24 mouse cellular contexts compared by ENCODE assay signal in genomic region chr14:58994994-58995393, GRCm38 (mm10).
"Had no signal": no experiment of that assay in that cellular context is flagged by ENCODE, and none has a peak within 500 bp of the region (broad histone marks: within the 10 kb centered on the region; RNA-seq: fewer than 3 reads in every experiment).

No protein-coding gene starts in this region.

- H3K9me3 ChIP-seq: heart, embryonic 10.5 days; heart, embryonic 12.5 days; hindbrain, embryonic 10.5 days; hindbrain, embryonic 13.5 days; hindbrain, embryonic 15.5 days; limb, embryonic 15.5 days had no signal

- H3K36me3 ChIP-seq: heart, embryonic 10.5 days; heart, embryonic 12.5 days; hindbrain, embryonic 10.5 days; hindbrain, embryonic 13.5 days; hindbrain, embryonic 15.5 days; limb, embryonic 15.5 days; liver, embryonic 12.5 days had no signal

- H3K27me3 ChIP-seq: heart, embryonic 12.5 days; hindbrain, embryonic 13.5 days; hindbrain, embryonic 15.5 days; limb, embryonic 15.5 days; liver, embryonic 12.5 days had no signal

- ATAC-seq: hindbrain, postnatal 0 days; intestine, embryonic 16.5 days; liver, embryonic 12.5 days had no signal

- H3K27ac ChIP-seq: gastrocnemius, adult 2 months; heart, embryonic 10.5 days; hindbrain, embryonic 10.5 days; hindbrain, embryonic 13.5 days; hindbrain, embryonic 15.5 days; hindbrain, postnatal 0 days; liver, embryonic 12.5 days; liver, embryonic 14.5 days had no signal

- H3K4me3 ChIP-seq: gastrocnemius, adult 2 months; heart, embryonic 10.5 days; heart, embryonic 12.5 days; hindbrain, embryonic 10.5 days; hindbrain, embryonic 13.5 days; hindbrain, embryonic 15.5 days; limb, embryonic 15.5 days; liver, embryonic 12.5 days had no signal

- H3K4me1 ChIP-seq: hindbrain, embryonic 13.5 days; hindbrain, embryonic 15.5 days; liver, embryonic 12.5 days had no signal

- H3K4me2 ChIP-seq: heart, embryonic 12.5 days; hindbrain, embryonic 13.5 days; hindbrain, embryonic 15.5 days; limb, embryonic 15.5 days; liver, embryonic 12.5 days had no signal

- DNase-seq: gastrocnemius, adult 2 months; gastrocnemius, postnatal 10 days; gastrocnemius, postnatal 25 days; heart, adult 18-20 months; heart, postnatal 10 days; heart, postnatal 4 days; kidney, adult 11 months; kidney, adult 8-10 months; kidney, postnatal 10 days; kidney, postnatal 36 days; layer of hippocampus, adult 9-11 months; layer of hippocampus, postnatal 36 days; left cerebral cortex, postnatal 4 days; lung, adult 2 months had no signal

- H3K9ac ChIP-seq: heart, embryonic 12.5 days; hindbrain, embryonic 13.5 days; hindbrain, embryonic 15.5 days; limb, embryonic 15.5 days; liver, embryonic 12.5 days; liver, embryonic 14.5 days had no signal
